Mouse (Mus musculus) erythroblast, embryonic 14.5 days (primary cell): ENCODE data around the gene Pdcd1lg2.

Source experiments
- GATA1 ChIP-seq: IDR thresholded peaks from 2 replicates; pipeline ENCODE4 v1.6.1; 2012; ENCODE audit warnings: low read length, inconsistent platforms, mixed read lengths
- TAL1 ChIP-seq: IDR thresholded peaks from 3 replicates; pipeline ENCODE4 v1.6.1; 2012; ENCODE audit warnings: low read length, inconsistent platforms, mixed read lengths

GRCm38 (mm10) chr19:29388818-29389217, 21.9 kb upstream of the Pdcd1lg2 start:
- TF ChIP-seq TAL1 (no peak), GATA1 (no peak)
